Mouse (Mus musculus): ENCODE results near the gene Cops6. TPM values are rescaled to one million over a fixed set of nuclear protein-coding genes. Genes with fewer than 3 reads are reported as not detected.
A peak's percentile ranks its signal among the peaks of the same experiment; 100 is the strongest.

The Cops6 gene
- polyA plus RNA-seq, 1 experiment from 2014 or later = 307 TPM

GRCm38 (mm10) chr5:138160224-138160762, 578 bp upstream of the Cops6 start:
- no peaks in the 10 kb centered on the region for H3K9me3 ChIP-seq
- peaks cover 18% of the 10 kb centered on the region for H3K4me1 ChIP-seq (replicated peaks)
- no peaks in the 10 kb centered on the region for H3K27me3 ChIP-seq
- peaks cover 31% of the 10 kb centered on the region for H3K36me3 ChIP-seq
- 0 out of 2 replicates have a peak, but pooled peaks have one; percentile 2 for ATAC-seq (ENCODE audit: low read depth)
- H3K27ac ChIP-seq (replicated peaks) = peak overlapping the region; percentile 30
- 69% methylated on average over 7 of the region's 7 CpGs for WGBS
- H3K4me2 ChIP-seq = peak overlapping the region; percentile 76
- H3K9ac ChIP-seq = peak overlapping the region; percentile 76; the same call in 1 of the 2 replicates
- H3K4me3 ChIP-seq = peak overlapping the region; percentile 59

GRCm38 (mm10) chr5:138163046-138163445, 2.2 kb downstream of the Cops6 start:
- Histone ChIP-seq H3K9ac (no peak overlapping the region), H3K4me3 (no peak overlapping the region), H3K4me1 (replicated peaks) (peaks cover 22% of the 10 kb centered on the region), H3K27me3 (no peaks in the 10 kb centered on the region), H3K27ac (replicated peaks) (no peak overlapping the region), H3K9me3 (no peaks in the 10 kb centered on the region), H3K4me2 (no peak overlapping the region), H3K36me3 (peaks cover 59% of the 10 kb centered on the region)
- ATAC-seq (ENCODE audit: low read depth) = no peak
- 77% methylated on average over 6 of the region's 6 CpGs for WGBS

GRCm38 (mm10) chr5:138163610-138164009, 2.7 kb downstream of the Cops6 start:
- H3K27ac ChIP-seq (replicated peaks) = no peak overlapping the region
- H3K9me3 ChIP-seq = no peaks in the 10 kb centered on the region
- no peak for ATAC-seq (ENCODE audit: low read depth)
- peaks cover 64% of the 10 kb centered on the region for H3K36me3 ChIP-seq
- no peak overlapping the region for H3K4me3 ChIP-seq
- H3K4me2 ChIP-seq = no peak overlapping the region
- peaks cover 22% of the 10 kb centered on the region for H3K4me1 ChIP-seq (replicated peaks)
- WGBS = 66% methylated on average over 10 of the region's 10 CpGs
- no peak overlapping the region for H3K9ac ChIP-seq
- no peaks in the 10 kb centered on the region for H3K27me3 ChIP-seq

GRCm38 (mm10) chr5:138165594-138165993, 4.7 kb downstream of the Cops6 start:
- H3K4me2 ChIP-seq = no peak overlapping the region
- H3K36me3 ChIP-seq = peaks cover 77% of the 10 kb centered on the region
- H3K9me3 ChIP-seq = no peaks in the 10 kb centered on the region
- H3K4me3 ChIP-seq = no peak overlapping the region
- ATAC-seq (ENCODE audit: low read depth) = no peak
- no peak overlapping the region for H3K27ac ChIP-seq (replicated peaks)
- no peaks in the 10 kb centered on the region for H3K27me3 ChIP-seq
- 69% methylated on average over 8 of the region's 8 CpGs for WGBS
- 0 out of 2 replicates have a peak overlapping the region, but pooled peaks have one; percentile 12 for H3K9ac ChIP-seq
- peaks cover 30% of the 10 kb centered on the region for H3K4me1 ChIP-seq (replicated peaks)

- under 1% methylated on average over 47 of the region's 47 CpGs for WGBS
- peak overlapping the region; percentile 81 for H3K4me3 ChIP-seq
- ATAC-seq (ENCODE audit: low read depth) = peak; percentile 90
- peaks cover 35% of the 10 kb centered on the region for H3K4me1 ChIP-seq (replicated peaks)
- H3K27ac ChIP-seq (replicated peaks) = peak overlapping the region; percentile 92
- H3K4me2 ChIP-seq = peak overlapping the region; percentile 96
- H3K9ac ChIP-seq = peak overlapping the region; percentile 71
- H3K27me3 ChIP-seq = no peaks in the 10 kb centered on the region
- H3K9me3 ChIP-seq = no peaks in the 10 kb centered on the region
- H3K36me3 ChIP-seq = peaks cover 58% of the 10 kb centered on the region
Measured at GRCm38 (mm10) chr5:138170936-138171561, 10.2 kb downstream of the Cops6 start.

- Histone ChIP-seq H3K4me3 (peak within 1 kb of the TSS; percentile 81), H3K9ac (peak within 1 kb of the TSS; percentile 71), H3K4me1 (replicated peaks) (peaks cover 32% of the 10 kb centered on the region), H3K27me3 (no peaks in the 10 kb centered on the region), H3K27ac (replicated peaks) (peak within 1 kb of the TSS; percentile 92), H3K4me2 (peak within 1 kb of the TSS; percentile 96), H3K9me3 (no peaks in the 10 kb centered on the region), H3K36me3 (peaks cover 57% of the 10 kb centered on the region)
- under 1% methylated on average over 54 of the region's 54 CpGs for WGBS
- peak; percentile 95 for ATAC-seq (ENCODE audit: low read depth)
Measured at GRCm38 (mm10) chr5:138171695-138172491, 11.0 kb downstream of the Cops6 start, which contains the start of the genes Ap4m1 and Mcm7. Gene Ap4m1, plus strand, starts transcription at chr5:138172002. Gene Mcm7, minus strand, starts transcription at chr5:138172422.

- no peak overlapping the region for H3K27ac ChIP-seq (replicated peaks)
- peaks cover 32% of the 10 kb centered on the region for H3K4me1 ChIP-seq (replicated peaks)
- 89% methylated on average over 3 of the region's 3 CpGs for WGBS
- no peaks in the 10 kb centered on the region for H3K27me3 ChIP-seq
- peak overlapping the region; percentile 81 for H3K4me3 ChIP-seq
- no peak overlapping the region for H3K9ac ChIP-seq
- H3K4me2 ChIP-seq = peak overlapping the region; percentile 96
- peaks cover 57% of the 10 kb centered on the region for H3K36me3 ChIP-seq
- no peaks in the 10 kb centered on the region for H3K9me3 ChIP-seq
- ATAC-seq (ENCODE audit: low read depth) = no peak
Measured at GRCm38 (mm10) chr5:138173217-138173616, 12.3 kb downstream of the Cops6 start.

- peak within 1 kb of the TSS; percentile 81 for H3K27ac ChIP-seq (replicated peaks)
- peak within 1 kb of the TSS; percentile 80 for H3K4me2 ChIP-seq
- H3K9me3 ChIP-seq = no peaks in the 10 kb centered on the region
- H3K36me3 ChIP-seq = peaks cover 44% of the 10 kb centered on the region
- no peaks in the 10 kb centered on the region for H3K27me3 ChIP-seq
- ATAC-seq (ENCODE audit: low read depth) = peak; percentile 83
- under 1% methylated on average over 31 of the region's 31 CpGs for WGBS
- H3K9ac ChIP-seq = peak within 1 kb of the TSS; percentile 88
- H3K4me3 ChIP-seq = peak within 1 kb of the TSS; percentile 81
- peaks cover 24% of the 10 kb centered on the region for H3K4me1 ChIP-seq (replicated peaks)
Measured at GRCm38 (mm10) chr5:138186950-138187638, 26.2 kb downstream of the Cops6 start, which contains the start of the genes Taf6 and Cnpy4. Gene Taf6, minus strand, starts transcription at chr5:138187451. Gene Cnpy4, plus strand, starts transcription at chr5:138187485.

- peaks cover 24% of the 10 kb centered on the region for H3K4me1 ChIP-seq (replicated peaks)
- H3K27ac ChIP-seq (replicated peaks) = peak overlapping the region; percentile 81
- peaks cover 44% of the 10 kb centered on the region for H3K36me3 ChIP-seq
- no peaks in the 10 kb centered on the region for H3K9me3 ChIP-seq
- ATAC-seq (ENCODE audit: low read depth) = peak; percentile 87
- H3K4me2 ChIP-seq = peak overlapping the region; percentile 80
- H3K4me3 ChIP-seq = peak overlapping the region; percentile 81
- under 1% methylated on average over 10 of the region's 10 CpGs for WGBS
- peak overlapping the region; percentile 88 for H3K9ac ChIP-seq
- H3K27me3 ChIP-seq = no peaks in the 10 kb centered on the region
Measured at GRCm38 (mm10) chr5:138187661-138188306, 26.9 kb downstream of the Cops6 start.

- peak; percentile 89 for ATAC-seq (ENCODE audit: low read depth)
- H3K4me1 ChIP-seq (replicated peaks) = peaks cover 21% of the 10 kb centered on the region
- H3K4me3 ChIP-seq = peak within 1 kb of the TSS; percentile 63
- no peaks in the 10 kb centered on the region for H3K9me3 ChIP-seq
- H3K4me2 ChIP-seq = peak within 1 kb of the TSS; percentile 82
- no peaks in the 10 kb centered on the region for H3K27me3 ChIP-seq
- peaks cover 34% of the 10 kb centered on the region for H3K36me3 ChIP-seq
- H3K9ac ChIP-seq = peak within 1 kb of the TSS; percentile 89
- WGBS = 9% methylated on average over 54 of the region's 54 CpGs
- peak within 1 kb of the TSS; percentile 90 for H3K27ac ChIP-seq (replicated peaks)
Measured at GRCm38 (mm10) chr5:138193771-138194727, 33.2 kb downstream of the Cops6 start, which contains the start of gene Mblac1. Gene Mblac1, plus strand, starts transcription at chr5:138194314.
